Mouse (Mus musculus) cerebellum, adult 2 months (tissue): ENCODE measurements around the gene Sumo2. TPM values are rescaled to one million over a fixed set of nuclear protein-coding genes. Genes with fewer than 3 reads are reported as not detected.
A peak's percentile ranks its signal among the peaks of the same experiment; 100 is the strongest.

Source experiments
- DNase-seq, 2 experiments: peaks; one replicate each; pipeline ENCODE4 v3.0.0; 2021
- H3K27ac ChIP-seq: fragments of 200-500 bp; 2 replicates; pipeline ENCODE4 v1.5.1; 2012; ENCODE audit warnings: low read length, control low read depth, inconsistent platforms; ENCODE audit not compliant: insufficient read depth
- H3K27me3 ChIP-seq: fragments of 200-500 bp; 2 replicates; pipeline ENCODE4 v1.6.1; 2012; ENCODE audit warnings: inconsistent platforms, mild to moderate bottlenecking, low read length, moderate library complexity; ENCODE audit not compliant: control insufficient read depth, insufficient read depth
- H3K4me1 ChIP-seq: fragments of 200-500 bp; 2 replicates; pipeline ENCODE4 v1.6.1; 2011; ENCODE audit warnings: low read length; ENCODE audit not compliant: control insufficient read depth, insufficient read depth
- H3K4me3 ChIP-seq: fragments of 200-500 bp; replicated peaks from 2 replicates; pipeline ENCODE3; 2011; ENCODE audit warnings: mild to moderate bottlenecking, low read depth, low read length, control low read depth; ENCODE audit not compliant: insufficient read depth
- CTCF ChIP-seq: fragments of 200-500 bp; IDR thresholded peaks from 2 replicates; pipeline ENCODE4 v1.5.1; 2011; ENCODE audit warnings: low read depth, mild to moderate bottlenecking, control low read depth, low read length, moderate library complexity, borderline replicate concordance; ENCODE audit not compliant: insufficient read depth
- POLR2A ChIP-seq: fragments of 200-500 bp; IDR thresholded peaks from 2 replicates; pipeline ENCODE4 v1.6.1; 2011; ENCODE audit warnings: low read length, control low read depth, borderline replicate concordance; ENCODE audit not compliant: insufficient read depth
- WGBS: fragments of 180-500 bp; shearing (Covaris S2); methylation state at CpG from one replicate; pipeline ENCODE4 v1.1.7; 2018; 5-methylcytosine and 5-hydroxymethylcytosine counted together
- polyA plus RNA-seq: library from polyadenylated mRNA; depleted of rRNA; stranded (reverse); fragments of >200 nt; gene quantifications from 2 replicates; pipeline ENCODE4 v1.2.3, GENCODE M21; 2012

The Sumo2 gene
- polyA plus RNA-seq, 1 experiment, result 260 TPM

- no peak for TF ChIP-seq POLR2A
- TF ChIP-seq CTCF, result no peak
- WGBS, result 64% methylated on average over 2 of the region's 2 CpGs
Observed at GRCm38 (mm10) chr11:115522703-115523102, 13.4 kb downstream of the Sumo2 start.

DNA sequence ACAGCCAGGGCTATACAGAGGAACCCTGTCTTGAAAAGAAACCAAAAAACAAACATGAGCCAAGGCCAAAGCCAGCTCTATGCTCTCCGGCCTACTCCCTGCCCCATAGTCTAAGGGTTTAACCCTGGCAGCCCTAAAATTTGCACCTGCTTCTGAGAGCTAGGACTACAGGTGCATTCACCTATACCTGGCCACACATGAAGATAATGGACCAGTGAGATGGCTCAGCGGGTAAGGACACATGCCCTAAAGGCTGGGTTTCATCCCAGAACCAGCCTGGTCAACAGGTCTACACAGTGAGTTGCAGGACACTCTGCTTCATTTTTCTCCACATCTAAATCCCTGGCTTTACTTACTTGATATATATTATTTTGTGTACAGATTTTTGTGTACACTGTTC lies 13.8 kb downstream of the Sumo2 start:
- Histone ChIP-seq H3K27ac (no peak overlapping the region), H3K4me3 (no peak overlapping the region), H3K4me1 (no peaks in the 10 kb centered on the region), H3K27me3 (no peaks in the 10 kb centered on the region)
- no peak for DNase-seq
- TF ChIP-seq CTCF (no peak), POLR2A (no peak)
- 88% methylated on average over 2 of the region's 2 CpGs for WGBS

More at GRCm38 (mm10) chr11:115522703-115523102, 13.4 kb downstream of the Sumo2 start:
- H3K27ac ChIP-seq, result no peak overlapping the region
- H3K4me1 ChIP-seq, result no peaks in the 10 kb centered on the region
- no peaks in the 10 kb centered on the region for H3K27me3 ChIP-seq
- no peak for DNase-seq
- no peak overlapping the region for H3K4me3 ChIP-seq

DNA sequence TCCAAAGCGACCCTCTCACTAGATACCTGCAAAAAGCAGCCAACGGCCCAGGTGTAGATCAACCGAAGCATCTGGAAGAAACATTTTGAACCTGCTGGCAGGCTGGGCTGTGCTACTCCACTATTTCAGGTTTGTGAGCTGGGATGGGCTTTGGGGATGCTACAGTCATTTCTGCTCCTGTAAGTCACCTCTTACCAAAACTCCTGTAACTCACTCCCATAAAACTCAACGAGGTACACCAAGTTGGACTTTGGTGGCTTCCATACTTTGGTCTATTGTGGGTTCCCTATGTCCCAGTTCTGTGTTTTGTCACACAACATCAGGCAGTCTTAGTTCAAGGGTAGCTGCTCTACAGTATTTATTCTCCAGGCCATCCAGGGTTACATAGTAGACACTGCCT lies 15.0 kb downstream of the Sumo2 start:
- DNase-seq, result no peak
- H3K4me3 ChIP-seq, result no peak overlapping the region
- no peaks in the 10 kb centered on the region for H3K4me1 ChIP-seq
- H3K27me3 ChIP-seq, result no peaks in the 10 kb centered on the region
- TF ChIP-seq POLR2A (no peak), CTCF (no peak)
- no peak overlapping the region for H3K27ac ChIP-seq
- 89% methylated on average over 4 of the region's 4 CpGs for WGBS

DNA sequence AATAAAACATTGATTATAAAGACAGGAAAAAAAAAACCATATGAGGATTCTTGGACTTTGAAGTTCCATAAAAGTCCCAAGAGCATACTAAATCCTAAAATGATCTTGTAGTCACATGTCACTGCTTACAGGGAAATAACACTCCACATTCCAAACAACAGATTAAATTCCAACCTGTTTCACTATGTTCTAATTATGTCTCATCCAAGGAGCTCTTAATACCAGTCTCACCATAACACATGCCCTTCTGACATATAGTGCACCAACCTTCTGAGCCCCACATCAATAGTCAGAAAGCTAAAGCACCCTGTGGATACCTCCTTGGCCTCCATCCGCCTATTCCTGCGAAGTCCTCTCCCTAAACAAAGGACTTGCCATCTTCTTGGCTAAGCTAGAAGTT lies 15.9 kb downstream of the Sumo2 start:
- TF ChIP-seq CTCF (no peak), POLR2A (no peak)
- no peak for DNase-seq
- H3K4me3 ChIP-seq, result no peak overlapping the region
- 36% methylated on average over 2 of the region's 2 CpGs for WGBS
- no peak overlapping the region for H3K27ac ChIP-seq
- H3K27me3 ChIP-seq, result no peaks in the 10 kb centered on the region
- no peaks in the 10 kb centered on the region for H3K4me1 ChIP-seq

DNA sequence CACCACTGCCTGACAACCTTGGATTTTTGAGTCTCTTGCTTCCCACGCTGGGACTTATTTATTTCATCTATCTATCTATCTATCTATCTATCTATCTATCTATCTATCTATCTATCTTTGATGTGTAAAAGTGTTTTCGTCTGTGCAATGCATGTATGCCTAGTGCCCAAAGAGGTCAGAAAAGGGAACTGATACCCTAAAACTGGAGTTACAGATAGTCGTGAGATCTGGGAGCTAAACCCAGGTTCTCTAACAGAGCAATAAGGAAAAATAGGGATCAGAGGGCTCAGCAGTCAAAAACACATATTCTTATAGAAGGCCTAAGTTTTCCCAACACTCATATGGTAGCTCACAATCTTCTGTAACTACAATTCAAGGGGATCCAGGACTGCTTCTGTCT lies 16.5 kb downstream of the Sumo2 start:
- no peak for DNase-seq
- H3K4me1 ChIP-seq, result no peaks in the 10 kb centered on the region
- WGBS, result 90% methylated on average over 3 of the region's 3 CpGs
- H3K4me3 ChIP-seq, result no peak overlapping the region
- no peak overlapping the region for H3K27ac ChIP-seq
- no peak for TF ChIP-seq POLR2A
- TF ChIP-seq CTCF, result no peak
- no peaks in the 10 kb centered on the region for H3K27me3 ChIP-seq

DNA sequence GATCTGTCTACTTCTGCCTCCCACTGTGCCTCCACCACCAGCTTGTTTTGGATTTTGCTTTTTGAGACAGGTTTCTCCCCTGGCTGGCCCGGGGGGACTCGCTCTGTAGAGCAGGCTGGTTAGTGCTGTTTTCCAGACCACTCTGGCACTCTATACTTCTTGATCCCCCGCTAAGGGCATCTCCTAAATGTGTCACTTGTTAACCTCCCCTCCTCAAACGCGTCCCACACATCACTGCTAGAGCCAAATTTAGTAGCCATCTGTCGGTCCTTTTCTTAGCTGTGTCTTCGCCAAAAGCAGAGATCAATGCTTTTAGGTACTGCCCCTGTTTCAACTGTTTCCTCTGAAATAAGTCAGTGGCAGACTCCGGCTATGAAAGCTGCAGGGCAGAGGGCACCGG lies 17.4 kb downstream of the Sumo2 start:
- 12% methylated on average over 9 of the region's 9 CpGs for WGBS
- DNase-seq, result peak; percentile 46 to 52
- H3K27me3 ChIP-seq, result no peaks in the 10 kb centered on the region
- TF ChIP-seq POLR2A (no peak), CTCF (no peak)
- no peak overlapping the region for H3K4me3 ChIP-seq
- H3K27ac ChIP-seq, result no peak overlapping the region
- no peaks in the 10 kb centered on the region for H3K4me1 ChIP-seq

- no peak for DNase-seq
- Histone ChIP-seq H3K4me3 (no peak overlapping the region), H3K27ac (no peak overlapping the region), H3K4me1 (peaks cover 4% of the 10 kb centered on the region; the same call in 1 of the 2 replicates), H3K27me3 (no peaks in the 10 kb centered on the region)
- WGBS, result 62% methylated on average over 5 of the region's 5 CpGs
- TF ChIP-seq POLR2A (no peak), CTCF (no peak)
Observed at GRCm38 (mm10) chr11:115516942-115517341, 19.1 kb downstream of the Sumo2 start.

GRCm38 (mm10) chr11:115515021-115515420 lies 21.1 kb downstream of the Sumo2 start:
- no peak overlapping the region for H3K4me3 ChIP-seq
- no peak overlapping the region for H3K27ac ChIP-seq
- DNase-seq, result no peak
- no peak for TF ChIP-seq CTCF
- no peak for TF ChIP-seq POLR2A
- 73% methylated on average over 6 of the region's 6 CpGs for WGBS
- H3K27me3 ChIP-seq, result no peaks in the 10 kb centered on the region
- peaks cover 8% of the 10 kb centered on the region; the same call in 1 of the 2 replicates for H3K4me1 ChIP-seq
